Mouse (Mus musculus): ENCODE results near the gene Cps1.

- no peak for TF ChIP-seq CTCF (IDR thresholded peaks at IDR 0.05; ENCODE audit: low read depth)
- TF ChIP-seq EP300 (optimal IDR thresholded peaks at IDR 0.05), result no peak
These were observed 142.4 kb downstream of the Cps1 start for GRCm38 (mm10) chr1:67265222-67265621.
